Mouse (Mus musculus): Measurements from ENCODE around the gene Col6a6. TPM values are rescaled to one million over a fixed set of nuclear protein-coding genes. Genes with fewer than 3 reads are reported as not detected.

Gene Col6a6
- total and polyA plus RNA-seq, 3 experiments = 0.05 TPM; not detected in 2

GRCm38 (mm10) chr9:105745861-105746260 is 82.1 kb downstream of the Col6a6 start:
- ATAC-seq (ENCODE audit: extremely low read depth, insufficient number of reproducible peaks, low FRiP score, poor library complexity, severe bottlenecking) (no peak), DNase-seq (ENCODE audit: low spot score) (no peak)
- no peaks in the 10 kb centered on the region for H3K4me1 ChIP-seq (ENCODE audit: insufficient read depth, low read depth, low read length)
- no peaks in the 10 kb centered on the region for H3K36me3 ChIP-seq (replicated peaks)
- H3K9me3 ChIP-seq (replicated peaks) = peaks cover 21% of the 10 kb centered on the region
- TF ChIP-seq GATA1 (IDR thresholded peaks at IDR 0.05; ENCODE audit: borderline replicate concordance, low read length) = no peak
- no peak for TF ChIP-seq CTCF (IDR thresholded peaks at IDR 0.05; ENCODE audit: low read depth, low read length)
- no peak for TF ChIP-seq POLR2AphosphoS5 (IDR thresholded peaks at IDR 0.05; ENCODE audit: insufficient replicate concordance, low read depth, low read length)
- no peak for TF ChIP-seq GATA2 (IDR thresholded peaks at IDR 0.05; ENCODE audit: borderline replicate concordance, low read depth, low read length)
- TF ChIP-seq TAL1 (conservative IDR thresholded peaks at IDR 0.05; ENCODE audit: low read depth, low read length) = no peak
- no peak overlapping the region for H3K4me3 ChIP-seq (ENCODE audit: low read depth, low read length)
- no peaks in the 10 kb centered on the region for H3K27me3 ChIP-seq (ENCODE audit: insufficient read depth, low read length)

- TF ChIP-seq GATA2 (IDR thresholded peaks at IDR 0.05; ENCODE audit: borderline replicate concordance, low read depth, low read length) (no peak), GATA1 (IDR thresholded peaks at IDR 0.05; ENCODE audit: borderline replicate concordance, low read length) (no peak), CTCF (IDR thresholded peaks at IDR 0.05; ENCODE audit: low read depth, low read length) (no peak), POLR2AphosphoS5 (IDR thresholded peaks at IDR 0.05; ENCODE audit: insufficient replicate concordance, low read depth, low read length) (no peak), TAL1 (conservative IDR thresholded peaks at IDR 0.05; ENCODE audit: low read depth, low read length) (no peak)
- no peak for ATAC-seq (ENCODE audit: extremely low read depth, insufficient number of reproducible peaks, low FRiP score, poor library complexity, severe bottlenecking)
- peaks cover 19% of the 10 kb centered on the region for H3K9me3 ChIP-seq (replicated peaks)
Observed at GRCm38 (mm10) chr9:105740413-105740812, 87.5 kb downstream of the Col6a6 start.

GRCm38 (mm10) chr9:105739446-105739845 is 88.5 kb downstream of the Col6a6 start:
- Histone ChIP-seq H3K4me1 (ENCODE audit: insufficient read depth, low read depth, low read length) (no peaks in the 10 kb centered on the region), H3K36me3 (replicated peaks) (no peaks in the 10 kb centered on the region), H3K9me3 (replicated peaks) (peaks cover 16% of the 10 kb centered on the region), H3K4me3 (ENCODE audit: low read depth, low read length) (no peak overlapping the region), H3K27me3 (ENCODE audit: insufficient read depth, low read length) (no peaks in the 10 kb centered on the region)
- TF ChIP-seq POLR2AphosphoS5 (IDR thresholded peaks at IDR 0.05; ENCODE audit: insufficient replicate concordance, low read depth, low read length) (no peak), GATA2 (IDR thresholded peaks at IDR 0.05; ENCODE audit: borderline replicate concordance, low read depth, low read length) (no peak), CTCF (IDR thresholded peaks at IDR 0.05; ENCODE audit: low read depth, low read length) (no peak), GATA1 (IDR thresholded peaks at IDR 0.05; ENCODE audit: borderline replicate concordance, low read length) (no peak), TAL1 (conservative IDR thresholded peaks at IDR 0.05; ENCODE audit: low read depth, low read length) (no peak)
- ATAC-seq (ENCODE audit: extremely low read depth, insufficient number of reproducible peaks, low FRiP score, poor library complexity, severe bottlenecking) (no peak), DNase-seq (ENCODE audit: low spot score) (no peak)

More at GRCm38 (mm10) chr9:105740413-105740812, 87.5 kb downstream of the Col6a6 start:
- Histone ChIP-seq H3K4me1 (ENCODE audit: insufficient read depth, low read depth, low read length) (no peaks in the 10 kb centered on the region), H3K4me3 (ENCODE audit: low read depth, low read length) (no peak overlapping the region), H3K27me3 (ENCODE audit: insufficient read depth, low read length) (no peaks in the 10 kb centered on the region), H3K36me3 (replicated peaks) (no peaks in the 10 kb centered on the region)
- DNase-seq (ENCODE audit: low spot score) = no peak

- Histone ChIP-seq H3K4me1 (ENCODE audit: insufficient read depth, low read depth, low read length) (no peaks in the 10 kb centered on the region), H3K27me3 (ENCODE audit: insufficient read depth, low read length) (no peaks in the 10 kb centered on the region)
- TF ChIP-seq POLR2AphosphoS5 (IDR thresholded peaks at IDR 0.05; ENCODE audit: insufficient replicate concordance, low read depth, low read length) (no peak), CTCF (IDR thresholded peaks at IDR 0.05; ENCODE audit: low read depth, low read length) (no peak), TAL1 (conservative IDR thresholded peaks at IDR 0.05; ENCODE audit: low read depth, low read length) (no peak), GATA1 (IDR thresholded peaks at IDR 0.05; ENCODE audit: borderline replicate concordance, low read length) (no peak), GATA2 (IDR thresholded peaks at IDR 0.05; ENCODE audit: borderline replicate concordance, low read depth, low read length) (no peak)
Observed at GRCm38 (mm10) chr9:105737448-105737847, 90.5 kb downstream of the Col6a6 start.

GRCm38 (mm10) chr9:105735195-105735594 is 92.8 kb downstream of the Col6a6 start:
- no peak for TF ChIP-seq TAL1 (conservative IDR thresholded peaks at IDR 0.05; ENCODE audit: low read depth, low read length)
- TF ChIP-seq POLR2AphosphoS5 (IDR thresholded peaks at IDR 0.05; ENCODE audit: insufficient replicate concordance, low read depth, low read length) = no peak
- no peak for TF ChIP-seq CTCF (IDR thresholded peaks at IDR 0.05; ENCODE audit: low read depth, low read length)
- TF ChIP-seq GATA1 (IDR thresholded peaks at IDR 0.05; ENCODE audit: borderline replicate concordance, low read length) = no peak
- no peak for TF ChIP-seq GATA2 (IDR thresholded peaks at IDR 0.05; ENCODE audit: borderline replicate concordance, low read depth, low read length)

More at GRCm38 (mm10) chr9:105737448-105737847, 90.5 kb downstream of the Col6a6 start:
- no peak for ATAC-seq (ENCODE audit: extremely low read depth, insufficient number of reproducible peaks, low FRiP score, poor library complexity, severe bottlenecking)
- no peak overlapping the region for H3K4me3 ChIP-seq (ENCODE audit: low read depth, low read length)
- H3K36me3 ChIP-seq (replicated peaks) = no peaks in the 10 kb centered on the region
- DNase-seq (ENCODE audit: low spot score) = no peak
- peaks cover 14% of the 10 kb centered on the region for H3K9me3 ChIP-seq (replicated peaks)

GRCm38 (mm10) chr9:105734651-105735050 is 93.3 kb downstream of the Col6a6 start:
- no peaks in the 10 kb centered on the region for H3K36me3 ChIP-seq (replicated peaks)
- no peak for ATAC-seq (ENCODE audit: extremely low read depth, insufficient number of reproducible peaks, low FRiP score, poor library complexity, severe bottlenecking)
- H3K4me1 ChIP-seq (ENCODE audit: insufficient read depth, low read depth, low read length) = no peaks in the 10 kb centered on the region
- H3K4me3 ChIP-seq (ENCODE audit: low read depth, low read length) = no peak overlapping the region
- peaks cover 11% of the 10 kb centered on the region for H3K9me3 ChIP-seq (replicated peaks)
- DNase-seq (ENCODE audit: low spot score) = no peak
- no peaks in the 10 kb centered on the region for H3K27me3 ChIP-seq (ENCODE audit: insufficient read depth, low read length)
- TF ChIP-seq TAL1 (conservative IDR thresholded peaks at IDR 0.05; ENCODE audit: low read depth, low read length) = no peak
- TF ChIP-seq POLR2AphosphoS5 (IDR thresholded peaks at IDR 0.05; ENCODE audit: insufficient replicate concordance, low read depth, low read length) = no peak
- TF ChIP-seq CTCF (IDR thresholded peaks at IDR 0.05; ENCODE audit: low read depth, low read length) = no peak

More at GRCm38 (mm10) chr9:105735195-105735594, 92.8 kb downstream of the Col6a6 start:
- DNase-seq (ENCODE audit: low spot score) = no peak
- Histone ChIP-seq H3K4me3 (ENCODE audit: low read depth, low read length) (no peak overlapping the region), H3K27me3 (ENCODE audit: insufficient read depth, low read length) (no peaks in the 10 kb centered on the region), H3K4me1 (ENCODE audit: insufficient read depth, low read depth, low read length) (no peaks in the 10 kb centered on the region), H3K36me3 (replicated peaks) (no peaks in the 10 kb centered on the region), H3K9me3 (replicated peaks) (peaks cover 9% of the 10 kb centered on the region)
- ATAC-seq (ENCODE audit: extremely low read depth, insufficient number of reproducible peaks, low FRiP score, poor library complexity, severe bottlenecking) = no peak

All from G1E (cell line).